Mouse (Mus musculus) thymus, postnatal 0 days (tissue): ENCODE measurements around the gene Prepl. TPM values are rescaled to one million over a fixed set of nuclear protein-coding genes. Genes with fewer than 3 reads are reported as not detected.

Source experiments
- DNase-seq: peaks from one replicate; pipeline ENCODE4 v3.0.0-alpha.2; 2015; ENCODE audit warnings: low spot score
- polyA plus RNA-seq: library from polyadenylated mRNA; unstranded; fragments of >200 nt; fragmentation: Nextera tagmentation; extraction: Ambion mirVana; gene quantifications from 2 replicates; pipeline ENCODE4 v1.2.1, GENCODE M21; 2015

Gene Prepl
- polyA plus RNA-seq, 1 experiment from 2014 or later: 12.0 TPM

DNA sequence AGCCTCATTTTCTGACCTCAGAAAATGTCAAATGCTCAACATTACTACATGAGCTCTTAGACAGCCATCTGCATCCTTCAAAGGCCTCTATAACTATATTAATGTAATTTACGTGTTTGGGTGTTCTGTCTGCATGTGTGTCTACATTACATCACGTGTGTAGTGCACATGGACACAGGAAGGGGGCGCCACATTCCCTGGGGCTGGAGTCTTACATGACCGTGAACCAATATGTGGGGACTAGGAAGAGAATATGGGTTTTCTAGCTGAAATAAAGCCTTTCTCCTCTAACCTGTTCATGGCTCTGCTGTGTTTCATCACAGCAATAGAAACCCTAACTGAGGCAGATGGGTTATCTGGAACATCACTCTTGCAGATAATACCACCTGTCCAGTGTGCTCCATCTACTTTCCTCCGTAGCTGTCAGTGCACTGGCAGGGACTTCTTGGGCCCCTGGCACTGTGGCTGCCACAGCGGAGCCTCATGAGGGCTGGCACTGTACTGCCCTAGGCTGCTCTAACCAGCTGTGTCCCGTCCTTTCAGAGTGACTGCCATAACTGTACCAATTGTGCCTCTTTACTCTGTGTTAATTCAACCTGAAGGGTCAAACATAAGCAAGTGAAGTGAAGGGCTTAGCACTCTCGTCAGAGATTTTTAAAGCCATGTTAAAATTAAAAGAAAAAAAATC is 18.8 kb downstream of the Prepl start:
- DNase-seq: no peak

- DNase-seq: no peak
Measured at GRCm38 (mm10) chr17:85070658-85071057, 19.4 kb downstream of the Prepl start.

DNA sequence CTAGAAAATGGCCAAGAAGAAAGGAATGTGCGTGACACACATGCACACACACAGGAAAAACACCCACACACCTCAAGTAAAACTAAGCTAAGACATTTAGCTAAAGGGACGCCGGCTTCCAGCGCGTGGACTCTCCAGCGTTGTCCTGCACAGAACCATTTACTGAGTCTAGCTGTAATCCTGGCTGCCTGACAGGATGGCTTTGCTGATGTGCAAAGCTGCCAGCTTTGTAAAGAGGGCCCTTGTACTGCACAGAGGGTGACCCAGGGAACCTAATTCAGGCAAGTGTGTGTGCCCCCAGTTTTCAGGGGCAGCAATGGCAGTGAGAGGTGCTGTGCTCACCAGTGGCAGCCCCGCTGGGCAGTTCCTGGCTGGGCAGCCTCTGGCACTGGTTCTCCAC is 22.7 kb downstream of the Prepl start:
- DNase-seq: no peak

DNA sequence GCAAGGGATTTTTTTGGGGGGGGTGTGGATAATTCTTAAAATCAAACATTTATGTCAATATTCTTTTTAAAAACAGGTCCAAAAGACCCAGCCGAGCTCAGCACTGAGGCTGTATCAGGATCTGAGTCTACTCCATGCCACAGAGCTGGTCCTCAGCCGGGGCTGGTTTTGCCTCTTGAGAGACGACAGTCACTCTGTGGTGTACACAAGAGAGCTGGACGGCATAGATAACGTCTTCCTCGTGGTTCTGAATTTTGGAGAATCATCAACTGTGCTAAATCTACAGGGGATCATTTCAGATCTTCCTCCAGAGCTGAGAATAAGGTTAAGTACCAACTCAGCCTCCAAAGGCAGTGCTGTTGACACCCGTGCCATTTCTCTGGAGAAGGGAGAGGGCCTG is 26.5 kb downstream of the Prepl start:
- DNase-seq: no peak

DNA sequence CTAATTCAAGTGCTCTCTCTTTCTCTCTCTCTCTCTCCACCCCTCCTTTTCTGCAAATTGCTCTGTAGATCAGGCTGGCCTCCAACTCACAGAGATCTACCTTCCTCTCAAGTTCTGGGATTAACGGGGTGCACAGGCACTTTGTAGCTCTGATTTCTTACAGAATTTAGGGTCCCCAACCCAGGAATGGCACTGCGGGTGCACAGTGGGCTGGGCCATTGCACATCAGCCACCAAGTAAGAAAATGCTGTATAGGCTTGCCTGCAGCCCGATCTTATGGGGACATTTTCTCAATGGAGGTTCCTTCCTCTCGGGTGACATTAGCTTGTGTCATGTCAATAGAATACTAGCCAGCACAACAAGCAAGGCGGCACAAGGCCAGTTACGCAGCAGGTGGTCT is 30.9 kb downstream of the Prepl start:
- no peak for DNase-seq

GRCm38 (mm10) chr17:85058276-85058675 is 31.8 kb downstream of the Prepl start:
- DNase-seq: no peak

- DNase-seq: no peak
Measured at GRCm38 (mm10) chr17:85048379-85048778, 41.7 kb downstream of the Prepl start.

- no peak for DNase-seq
Measured at GRCm38 (mm10) chr17:85045160-85045559, 44.9 kb downstream of the Prepl start.

DNA sequence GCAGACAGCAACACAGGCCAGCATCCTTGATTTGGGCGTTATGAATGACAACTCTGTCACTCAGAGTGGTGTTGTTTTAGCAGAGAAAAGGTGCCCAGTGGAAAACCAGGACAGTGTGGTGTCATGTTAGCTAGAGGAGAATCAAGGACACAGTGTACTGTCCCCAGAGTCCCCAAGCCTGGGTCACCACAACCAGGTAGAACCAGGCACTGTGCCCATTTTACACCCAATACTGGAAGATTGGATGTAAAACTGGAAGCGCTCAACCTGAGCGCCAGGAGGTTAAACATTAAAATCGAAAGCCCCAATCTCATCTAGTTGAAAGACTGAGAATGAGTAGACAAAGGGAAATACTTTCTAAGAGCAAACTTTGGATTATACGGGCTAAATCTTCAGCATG is 45.6 kb downstream of the Prepl start:
- no peak for DNase-seq

- DNase-seq: no peak
Measured at GRCm38 (mm10) chr17:85043404-85043816, 46.6 kb downstream of the Prepl start.

DNA sequence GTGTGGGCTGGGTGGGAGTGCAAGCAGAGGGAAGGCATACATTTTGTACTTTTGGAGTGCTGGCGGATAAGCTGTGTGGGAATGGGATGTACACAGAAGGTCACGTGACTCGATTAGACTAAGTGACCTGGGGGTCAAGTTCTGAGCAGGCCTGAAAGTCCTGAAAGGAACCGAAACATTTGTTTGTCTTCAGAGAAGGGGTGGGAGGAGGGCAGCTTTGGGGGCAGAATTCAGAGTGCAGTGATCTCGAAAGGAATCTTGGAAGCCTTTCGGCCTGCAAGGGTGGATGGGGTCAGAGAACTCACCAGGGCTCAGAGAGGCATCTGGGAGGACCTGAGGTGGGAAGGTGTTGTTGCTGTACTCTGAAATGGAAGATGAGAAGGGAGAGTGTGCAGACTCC is 47.6 kb downstream of the Prepl start:
- no peak for DNase-seq

DNA sequence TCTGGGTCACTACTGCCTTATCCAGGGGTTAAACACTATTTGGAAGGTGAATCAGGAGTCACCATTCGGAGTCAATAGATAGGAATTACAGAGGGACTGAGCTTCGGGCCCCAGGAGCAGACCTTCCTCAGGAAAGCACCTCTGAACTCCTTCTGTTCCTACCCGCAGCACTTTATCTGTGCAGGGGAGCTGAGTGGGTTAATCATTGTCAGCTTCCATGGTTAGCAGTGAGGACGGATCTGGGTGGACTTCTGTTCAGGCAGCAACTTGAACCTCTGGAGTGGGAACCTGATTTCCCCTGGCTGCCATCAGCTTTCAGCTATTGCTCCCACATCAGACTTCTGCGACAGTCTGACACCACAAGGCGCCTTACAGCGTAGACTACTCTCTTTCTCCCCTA is 49.1 kb downstream of the Prepl start:
- no peak for DNase-seq

GRCm38 (mm10) chr17:85038761-85039160 is 51.3 kb downstream of the Prepl start:
- no peak for DNase-seq

DNA sequence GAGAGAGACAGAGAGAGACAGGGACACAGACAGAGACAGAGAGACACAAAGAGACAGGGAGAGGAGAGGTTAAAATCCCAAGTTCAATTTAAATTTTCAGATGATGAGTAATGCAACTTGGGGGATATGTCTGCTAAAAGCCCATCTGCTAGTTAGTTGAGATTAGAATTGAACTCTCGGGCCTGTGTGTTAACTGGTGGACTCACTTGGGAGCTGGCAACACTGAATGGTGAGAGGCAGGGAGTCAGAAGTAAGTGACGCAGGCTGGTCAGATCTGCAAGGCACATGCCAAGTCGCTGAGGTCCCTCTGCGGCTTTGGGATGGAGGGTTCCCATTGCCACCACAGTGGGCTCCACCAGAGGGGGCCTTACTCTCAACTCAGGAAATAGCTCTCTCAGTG is 51.7 kb downstream of the Prepl start:
- no peak for DNase-seq

GRCm38 (mm10) chr17:85037855-85038254 is 52.2 kb downstream of the Prepl start:
- no peak for DNase-seq

- DNase-seq: no peak
Measured at GRCm38 (mm10) chr17:85034068-85034467, 56.0 kb downstream of the Prepl start.

DNA sequence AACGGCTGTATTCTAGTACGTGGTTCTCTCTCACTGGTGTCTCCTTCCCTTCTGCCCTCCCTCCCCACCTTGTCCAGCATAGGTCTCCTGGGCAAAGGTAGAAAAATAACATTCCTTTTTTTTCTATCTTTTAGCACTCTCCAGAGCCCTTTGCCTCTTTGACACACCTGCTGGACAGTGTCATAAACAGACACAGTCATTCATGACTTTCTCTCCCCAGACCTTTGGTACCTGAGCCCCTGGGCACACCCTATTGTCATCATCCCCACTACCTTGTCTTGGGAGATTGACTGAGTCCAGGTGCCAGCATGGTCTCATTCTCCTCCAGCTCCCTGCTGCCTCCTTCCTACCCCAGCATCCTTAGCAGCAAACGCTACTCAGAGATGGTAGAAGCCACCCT is 57.0 kb downstream of the Prepl start:
- DNase-seq: no peak

GRCm38 (mm10) chr17:85030651-85031050 is 59.4 kb downstream of the Prepl start:
- DNase-seq: no peak

DNA sequence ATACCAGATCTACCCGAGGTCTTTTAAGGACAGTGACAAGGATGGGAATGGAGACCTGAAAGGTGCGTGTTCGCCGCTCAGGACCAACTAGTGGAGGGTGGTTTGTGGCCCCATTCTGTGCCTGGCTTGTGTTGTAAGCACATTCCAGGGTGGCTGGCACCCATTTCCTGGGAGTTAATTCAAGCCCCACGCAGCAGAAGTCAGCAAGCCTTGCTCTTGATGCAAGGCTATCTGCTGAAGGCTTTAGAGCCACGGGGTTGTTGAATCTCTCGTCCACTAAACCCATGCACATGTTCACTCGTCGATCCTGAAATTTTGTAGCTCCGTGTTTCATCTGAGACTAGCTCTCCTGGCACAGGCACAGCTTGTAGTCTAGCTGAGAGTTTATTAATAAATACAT is 61.2 kb downstream of the Prepl start:
- no peak for DNase-seq

- no peak for DNase-seq
Measured at GRCm38 (mm10) chr17:85028093-85028739, 61.8 kb downstream of the Prepl start, which contains the start of gene Slc3a1. Gene Slc3a1 (plus strand): TSS chr17:85028376.

GRCm38 (mm10) chr17:85027247-85027646 is 62.8 kb downstream of the Prepl start:
- DNase-seq: no peak

DNA sequence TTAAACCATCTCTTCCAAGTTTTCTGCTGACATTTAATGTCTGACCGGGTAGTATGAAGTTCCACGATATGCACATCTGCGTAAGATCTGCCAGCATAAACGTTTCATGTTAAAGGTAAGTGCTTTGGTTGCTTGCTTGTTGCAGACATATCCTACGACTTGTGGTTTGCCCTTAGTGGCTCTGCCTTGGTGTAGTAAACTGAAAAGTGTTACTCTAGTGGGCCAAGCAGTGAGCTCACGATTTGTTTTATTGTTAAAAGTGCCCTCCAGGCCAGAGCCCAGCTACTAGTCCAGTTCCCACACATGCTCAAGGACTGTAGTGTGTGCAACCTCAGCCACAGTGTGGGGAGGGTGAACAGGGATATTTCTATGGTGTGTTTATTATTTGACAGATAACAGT is 63.6 kb downstream of the Prepl start:
- no peak for DNase-seq

DNA sequence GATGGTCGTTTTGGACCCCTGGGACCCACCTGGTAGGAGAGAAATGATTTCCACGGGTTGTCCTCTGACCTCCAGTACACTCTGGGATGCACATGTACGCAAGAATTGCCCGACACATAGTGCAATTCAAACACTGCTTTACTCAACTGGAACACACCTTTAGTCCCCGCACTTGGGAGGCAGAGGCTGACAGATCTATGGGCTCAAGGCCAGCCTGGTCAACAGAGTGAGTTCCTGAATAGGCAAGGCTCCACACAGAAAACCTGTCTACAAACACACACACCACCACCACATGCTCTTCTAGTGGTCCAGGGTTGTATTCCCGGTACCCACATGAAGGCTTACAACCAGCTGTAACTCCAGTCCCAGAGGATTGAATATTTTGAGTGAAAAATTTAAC is 64.9 kb downstream of the Prepl start:
- no peak for DNase-seq
